Mouse (Mus musculus) left cerebral cortex, adult 2 months (tissue): ENCODE results near the gene Stoml3. TPM values are rescaled to one million over a fixed set of nuclear protein-coding genes. Genes with fewer than 3 reads are reported as not detected.

Experiments
- DNase-seq, 2 experiments: peaks; one replicate each; pipeline ENCODE4 v3.0.0; 2021 to 2022; ENCODE audit warnings: low spot score in 2 of 2, mixed read lengths in 1 of 2; ENCODE audit errors: extremely low spot score in 1 of 2
- H3K27ac ChIP-seq: fragments of 200-600 bp; 2 replicates; pipeline ENCODE4 v1.8.1; 2022
- H3K4me3 ChIP-seq: fragments of 200-600 bp; 2 replicates; pipeline ENCODE4 v1.8.1; 2022
- CTCF ChIP-seq: fragments of 200-600 bp; IDR thresholded peaks from 2 replicates; pipeline ENCODE4 v1.8.1; 2022; ENCODE audit warnings: antibody characterized with exemption, mild to moderate bottlenecking, moderate library complexity
- intact Hi-C: fragments of 180-260 bp; cut with DNase I; formaldehyde crosslinking; loops from one replicate; pipeline ENCODE4 v1.15.1; 2025
- total RNA-seq, 2 experiments: library from RNA; stranded (reverse); gene quantifications; 2 replicates each; pipeline ENCODE4 v1.2.3; 2021

Stoml3 gene
- total RNA-seq, 2 experiments from 2014 or later: not detected

GRCm38 (mm10) chr3:53483414-53484059 lies 4.9 kb upstream of the Stoml3 start:
- intact Hi-C loops: no loop called here
- DNase-seq: no peak
- no peak for TF ChIP-seq CTCF
- Histone ChIP-seq H3K4me3 (no peak overlapping the region), H3K27ac (no peak overlapping the region)

DNA sequence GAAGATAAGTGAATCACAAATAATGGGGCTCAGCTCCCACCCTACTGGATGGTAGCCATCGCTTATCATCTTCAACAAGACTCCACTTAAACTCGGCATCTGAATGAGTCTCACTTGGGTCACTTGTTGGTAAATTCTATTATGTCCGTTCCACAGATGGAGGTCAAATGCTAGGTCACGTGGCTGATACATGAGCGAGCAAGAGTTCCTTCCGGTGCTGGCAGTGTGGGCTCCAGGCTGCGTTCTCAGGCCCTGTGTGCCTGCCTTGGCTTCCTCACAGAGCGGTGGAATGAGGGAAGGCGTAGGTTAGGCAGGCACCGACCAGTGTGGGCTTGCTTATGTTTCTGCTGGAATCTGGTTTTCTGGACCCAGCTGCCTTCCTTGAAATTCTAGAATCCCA lies 1.9 kb upstream of the Stoml3 start:
- intact Hi-C loops: no loop called here
- H3K27ac ChIP-seq: no peak overlapping the region
- TF ChIP-seq CTCF: no peak
- no peak for DNase-seq
- H3K4me3 ChIP-seq: no peak overlapping the region

DNA sequence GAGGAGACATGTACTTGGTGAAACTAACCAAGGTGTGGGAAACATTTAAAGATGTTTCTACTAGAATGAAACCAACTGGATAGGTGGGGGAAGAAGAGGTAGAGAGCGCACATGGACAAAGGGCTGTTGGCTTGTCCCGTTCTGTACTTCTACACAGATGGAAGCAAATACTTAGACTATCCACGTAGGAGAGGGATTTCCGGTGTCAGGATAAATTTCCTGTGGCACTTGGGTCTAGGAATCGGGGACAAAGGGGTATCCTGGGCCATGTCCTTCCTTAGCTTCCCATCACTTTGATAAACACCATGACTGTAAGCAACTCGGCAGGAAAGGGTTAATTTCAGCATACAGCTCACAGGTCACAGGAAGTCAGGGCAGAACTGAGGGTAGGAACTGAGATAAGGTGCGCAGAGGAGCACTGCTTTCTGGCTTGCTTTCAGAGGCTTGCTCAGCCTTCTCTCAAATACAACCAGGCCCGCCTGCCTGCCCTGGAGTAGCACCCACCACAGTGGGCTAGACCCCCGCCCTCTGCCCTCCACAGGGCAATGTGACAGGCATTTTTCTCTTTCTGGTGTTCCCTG lies 1.4 kb upstream of the Stoml3 start:
- intact Hi-C loops: no loop called here
- TF ChIP-seq CTCF: no peak
- H3K4me3 ChIP-seq: no peak overlapping the region
- no peak overlapping the region for H3K27ac ChIP-seq
- no peak for DNase-seq

GRCm38 (mm10) chr3:53498351-53498905 lies 10.0 kb downstream of the Stoml3 start:
- Histone ChIP-seq H3K27ac (no peak overlapping the region), H3K4me3 (no peak overlapping the region)
- no peak for TF ChIP-seq CTCF
- intact Hi-C loops: no loop called here
- no peak for DNase-seq

GRCm38 (mm10) chr3:53502428-53502827 lies 14.0 kb downstream of the Stoml3 start:
- intact Hi-C loops: loop anchor here (5.0 kb wide), 1 partner anchor 1260 kb away; no protein-coding TSS in a partner anchor
- no peak overlapping the region for H3K4me3 ChIP-seq
- no peak overlapping the region for H3K27ac ChIP-seq
- no peak for DNase-seq
- TF ChIP-seq CTCF: peak; percentile 62

DNA sequence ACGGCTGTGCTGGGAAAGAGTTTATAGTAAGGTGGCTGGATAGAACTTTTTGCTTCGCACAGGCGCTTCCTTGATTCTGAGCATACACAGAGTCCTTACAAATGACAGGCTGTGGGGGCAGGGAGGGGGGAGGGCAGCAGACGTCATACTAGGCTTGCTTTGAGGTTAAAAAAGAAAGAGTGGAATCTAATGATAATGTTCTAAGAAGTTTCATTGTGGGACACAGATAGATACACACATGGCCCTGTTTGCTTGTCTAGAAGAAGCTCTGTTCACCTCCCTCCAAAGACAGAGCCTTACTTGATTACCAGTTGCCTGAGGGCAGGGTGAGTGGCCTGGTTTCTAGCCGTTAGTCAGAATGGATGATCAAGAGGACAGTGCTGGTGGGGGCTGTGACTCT lies 24.6 kb downstream of the Stoml3 start:
- intact Hi-C loops: no loop called here
- Histone ChIP-seq H3K4me3 (no peak overlapping the region), H3K27ac (no peak overlapping the region)
- no peak for DNase-seq
- TF ChIP-seq CTCF: no peak

DNA sequence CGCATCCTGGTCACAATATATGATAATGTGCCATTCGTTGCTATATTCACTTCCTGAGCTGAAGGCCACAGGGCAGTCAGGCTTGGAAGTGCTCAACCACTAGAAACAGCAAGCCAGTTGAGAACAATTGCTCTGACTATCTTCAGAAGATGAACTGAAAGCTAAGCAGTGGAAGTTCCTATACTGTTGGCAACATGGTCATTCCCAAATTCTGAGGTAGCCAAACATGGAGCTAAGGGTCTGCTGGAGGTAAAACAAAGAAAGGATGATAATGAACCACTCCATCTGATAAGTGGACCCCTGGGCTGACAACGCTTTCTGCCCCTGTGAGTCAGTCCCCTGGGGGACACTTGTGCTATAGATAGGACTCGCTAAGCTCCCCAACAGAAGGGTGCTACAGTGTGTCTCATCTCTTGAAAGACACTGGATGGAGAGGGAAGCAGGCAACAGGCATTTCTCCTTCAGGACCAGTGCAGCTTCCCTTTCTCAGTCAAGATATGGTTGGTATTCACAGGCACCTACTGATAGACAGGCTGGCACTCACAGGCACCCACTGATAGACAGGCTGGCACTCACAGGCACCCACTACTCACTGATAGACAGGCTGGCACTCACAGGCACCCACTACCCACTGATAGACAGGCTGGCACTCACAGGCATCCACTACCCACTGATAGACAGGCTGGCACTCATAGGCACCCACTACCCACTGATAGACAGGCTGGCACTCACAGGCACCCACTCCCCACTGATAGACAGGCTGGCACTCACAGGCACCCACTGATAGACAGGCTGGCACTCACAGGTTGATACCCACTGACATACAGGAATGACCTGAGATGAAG lies 26.0 kb downstream of the Stoml3 start:
- no peak for DNase-seq
- no peak for TF ChIP-seq CTCF
- intact Hi-C loops: no loop called here

DNA sequence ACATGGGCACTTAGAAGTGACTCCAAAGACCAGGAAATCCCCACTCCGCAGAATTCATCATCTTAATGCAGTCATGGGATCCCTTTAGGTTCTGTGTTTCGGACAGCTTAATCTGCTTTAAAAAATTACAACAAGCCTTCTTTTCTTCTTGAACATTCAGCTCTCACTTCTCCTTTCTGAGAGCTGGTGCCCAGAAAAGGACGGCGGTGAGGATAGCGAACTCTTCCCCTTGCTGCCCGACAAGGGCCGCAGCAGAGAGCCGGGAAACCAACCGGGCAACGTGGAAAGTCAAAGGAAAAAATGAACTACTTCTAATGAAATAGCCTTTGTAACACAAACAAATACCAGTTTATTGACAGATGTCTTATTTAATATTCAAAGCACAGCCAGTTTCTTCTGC lies 34.3 kb downstream of the Stoml3 start:
- H3K4me3 ChIP-seq: no peak overlapping the region
- no peak for DNase-seq
- TF ChIP-seq CTCF: no peak
- intact Hi-C loops: loop anchor here (10.0 kb wide), 3 partner anchors 632 to 1152 kb away; partner anchors contain the start of gene Trpc4
- H3K27ac ChIP-seq: no peak overlapping the region

More for the DNA sequence above, 26.0 kb downstream of the Stoml3 start:
- Histone ChIP-seq H3K4me3 (no peak overlapping the region), H3K27ac (no peak overlapping the region)

GRCm38 (mm10) chr3:53525737-53526136 lies 37.3 kb downstream of the Stoml3 start:
- intact Hi-C loops: loop anchor here (1.0 to 10.0 kb wide), 5 partner anchors 133 to 1149 kb away; partner anchors contain the start of gene Trpc4
- Histone ChIP-seq H3K27ac (no peak overlapping the region), H3K4me3 (peak overlapping the region; percentile 52)
- DNase-seq: peak; percentile 86 to 87
- TF ChIP-seq CTCF: peak; percentile 79

DNA sequence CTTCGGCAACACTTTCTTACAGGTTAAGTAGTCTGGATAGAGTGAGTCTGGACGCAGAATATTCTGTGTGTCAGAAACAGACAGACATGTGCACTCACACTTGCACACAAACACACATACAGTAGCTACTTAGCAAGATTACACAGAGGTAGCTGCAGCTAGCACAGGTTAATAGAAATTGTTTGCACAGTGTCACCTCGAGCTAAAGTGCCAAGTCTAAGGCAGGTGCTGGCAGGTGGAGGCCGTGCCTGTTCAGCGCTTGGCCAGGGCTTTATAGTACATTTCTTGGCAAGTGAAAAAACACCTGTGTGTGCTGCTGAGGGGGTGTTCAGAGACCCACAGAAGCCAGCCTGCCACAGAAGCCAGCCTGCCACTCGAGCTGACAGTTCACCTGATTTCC lies 41.9 kb downstream of the Stoml3 start:
- no peak for DNase-seq
- no peak overlapping the region for H3K4me3 ChIP-seq
- H3K27ac ChIP-seq: no peak overlapping the region
- no peak for TF ChIP-seq CTCF
- intact Hi-C loops: no loop called here

DNA sequence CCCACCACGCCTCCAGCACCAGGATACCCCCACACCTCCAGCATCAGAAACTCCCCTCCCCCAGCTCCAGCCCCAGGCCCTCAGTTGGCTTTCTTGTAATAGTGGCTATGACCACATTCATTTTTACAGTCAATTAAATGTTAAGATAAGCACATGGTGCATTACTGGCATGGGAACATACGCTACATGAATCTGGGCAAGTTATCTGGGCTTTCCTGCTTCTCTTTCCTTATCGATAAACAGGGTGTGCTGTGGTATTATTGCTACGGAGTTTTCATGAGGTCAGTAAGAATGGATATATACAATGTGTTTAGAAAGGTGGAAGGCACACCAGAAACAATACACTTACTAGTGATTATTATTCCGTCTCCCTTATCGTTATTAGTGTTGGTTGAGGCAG lies 43.6 kb downstream of the Stoml3 start:
- no peak overlapping the region for H3K4me3 ChIP-seq
- intact Hi-C loops: no loop called here
- no peak for DNase-seq
- H3K27ac ChIP-seq: no peak overlapping the region
- no peak for TF ChIP-seq CTCF

GRCm38 (mm10) chr3:53552691-53553090 lies 64.2 kb downstream of the Stoml3 start:
- H3K27ac ChIP-seq: no peak overlapping the region
- no peak for TF ChIP-seq CTCF
- intact Hi-C loops: no loop called here
- no peak for DNase-seq
- H3K4me3 ChIP-seq: no peak overlapping the region
